Mouse (Mus musculus) megakaryocyte progenitor cell, adult 5-6 weeks (primary cell): ENCODE results near the gene Olfr11. TPM values are rescaled to one million over a fixed set of nuclear protein-coding genes. Genes with fewer than 3 reads are reported as not detected.

Experiments
- ATAC-seq: replicated peaks from 2 replicates; pipeline ENCODE4 v1.8.0; 2016; ENCODE audit warnings: mild to moderate bottlenecking, moderate TSS enrichment, inconsistent platforms; ENCODE audit not compliant: poor library complexity
- total RNA-seq, 2 experiments: library from RNA; stranded (forward) in 1 of 2; stranded (reverse) in 1 of 2; fragments of 157-497, 149-512 nt in 1 of 2; fragments of 200-1000 nt in 1 of 2; gene quantifications; 2 replicates each; pipeline versions ENCODE4 v1.2.3 to v1.2.4; 2015 to 2017

Gene Olfr11
- not detected in 2 replicates for total RNA-seq (2015)
- total RNA-seq (2017) = not detected in 2 replicates

DNA sequence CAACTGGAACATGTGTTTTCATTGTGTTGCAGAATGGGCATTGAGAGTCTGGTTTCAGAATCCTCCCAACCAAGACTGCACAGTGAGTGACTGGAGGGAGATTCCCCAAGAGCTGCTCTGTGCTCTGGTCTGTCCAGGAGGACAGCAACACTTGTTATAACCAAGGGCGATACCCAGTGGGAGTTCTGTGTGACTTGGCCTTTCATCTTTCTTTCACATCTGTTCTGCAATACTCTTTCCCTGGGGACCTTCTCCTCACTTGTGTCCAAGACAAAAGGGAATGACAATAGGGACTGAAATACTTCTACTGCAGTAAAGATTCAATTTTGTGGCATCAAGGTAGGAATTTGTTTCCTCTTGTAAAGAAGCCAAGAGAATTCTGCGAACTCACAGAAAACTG lies at the start of gene Olfr11:
TSS of gene Olfr11 (minus strand) at position 101 of the 400 bp plus-strand sequence.
- ATAC-seq = no peak

DNA sequence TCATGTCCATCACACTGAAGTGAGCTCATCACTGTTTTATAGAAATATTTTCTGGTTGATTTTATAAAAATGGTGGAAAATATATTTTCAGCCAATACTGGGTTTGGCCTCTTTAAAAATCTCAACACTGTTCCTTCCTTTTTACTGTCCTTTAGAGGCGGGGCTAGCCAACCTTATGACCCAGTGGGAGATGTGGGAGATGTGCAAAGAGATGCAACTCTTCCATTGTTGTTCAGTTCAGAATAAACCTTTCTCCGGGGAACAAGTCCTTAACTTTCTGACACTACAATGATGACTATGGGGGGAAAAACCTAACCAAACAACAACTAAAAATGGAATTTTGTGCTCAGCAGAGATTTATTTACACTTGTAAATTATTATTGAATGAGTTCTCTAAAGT lies 35.0 kb upstream of the Olfr11 start, which contains the start of gene Olfr1360:
TSS of gene Olfr1360 (minus strand) at position 101 of the 400 bp plus-strand sequence.
- ATAC-seq = no peak

DNA sequence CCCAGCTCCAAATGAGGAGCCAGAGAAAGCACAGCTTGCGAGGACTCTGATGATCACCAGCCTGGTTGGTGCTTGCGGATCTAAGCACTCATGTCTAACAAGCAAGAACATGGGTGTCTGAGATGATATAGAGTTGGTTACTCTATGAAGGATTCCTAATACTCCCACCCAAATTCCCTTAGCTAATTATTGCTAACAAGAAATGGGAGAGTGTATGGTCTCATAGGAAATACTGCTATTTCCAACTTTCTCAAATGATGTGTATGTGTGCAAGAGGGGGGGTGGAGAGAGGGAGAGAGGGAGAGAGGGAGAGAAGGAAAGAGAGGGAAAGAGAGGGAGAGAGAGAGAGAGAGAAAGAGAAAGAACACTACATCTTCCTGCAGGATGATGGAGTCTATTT lies 21.0 kb upstream of the Olfr11 start, which contains the start of gene Olfr1361:
TSS of gene Olfr1361 (minus strand) at position 101 of the 400 bp plus-strand sequence.
- ATAC-seq = no peak

DNA sequence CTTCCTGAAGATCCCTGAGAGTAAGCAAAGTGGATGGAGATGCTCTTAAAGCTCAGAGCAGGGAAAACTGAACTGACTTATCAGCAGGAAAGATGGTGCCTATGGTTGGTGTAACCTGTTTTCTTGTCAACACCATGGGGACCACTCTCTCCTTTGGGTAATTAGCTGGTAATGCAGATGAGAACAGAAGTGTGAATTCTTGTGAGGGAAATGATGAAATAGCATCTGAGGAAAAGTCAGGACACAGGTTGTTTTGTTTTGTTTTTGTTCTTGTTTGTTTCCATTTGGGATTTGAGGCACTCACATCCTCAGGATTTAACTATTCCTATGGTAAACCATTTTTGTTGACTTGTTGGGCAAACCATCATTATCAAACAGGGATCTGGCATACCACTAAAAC lies 28.4 kb downstream of the Olfr11 start, which contains the start of gene Olfr1362:
TSS of gene Olfr1362 (minus strand) at position 101 of the 400 bp plus-strand sequence.
- no peak for ATAC-seq

DNA sequence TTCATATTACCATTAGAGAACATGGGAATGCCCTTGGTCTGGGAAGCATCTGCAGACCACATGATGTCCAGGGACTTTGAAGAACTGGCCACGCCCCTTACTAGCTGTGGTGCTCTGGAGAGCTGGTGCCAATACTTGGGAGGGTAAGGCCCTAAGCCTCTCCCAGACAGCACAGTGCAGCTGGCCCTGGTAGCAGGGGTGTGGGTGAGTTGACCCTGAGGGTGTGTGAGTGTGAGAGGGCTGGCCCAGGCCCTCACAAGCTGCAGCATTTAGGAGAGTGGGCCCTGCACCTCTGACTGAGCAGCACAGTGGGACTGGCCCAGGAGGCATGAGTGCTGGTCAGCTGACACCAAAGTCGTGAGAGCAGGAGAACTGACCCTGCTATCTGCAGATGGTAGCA lies 50.7 kb downstream of the Olfr11 start:
- no peak for ATAC-seq

Other genes with a start within 250 kb of the Olfr11 start
Only the 30 nearest of the 34 such genes appear.
- gene Zscan26, start 188.8 kb downstream of the Olfr11 start, total RNA-seq (2015) = 18.5 and 18.7 TPM in 2 replicates
- gene Zscan26, start 188.8 kb downstream of the Olfr11 start, total RNA-seq (2017) = 17.1 and 20.6 TPM in 2 replicates
- gene Nkapl, start 174.0 kb downstream of the Olfr11 start, total RNA-seq (2015) = 0.10 and 0.12 TPM in 2 replicates
- 0.33 TPM in 1 of 2 replicates, not detected in the other for gene Nkapl, start 174.0 kb downstream of the Olfr11 start, total RNA-seq (2017)
- 0.49 and 0.79 TPM in 2 replicates for gene Zkscan4, start 163.6 kb downstream of the Olfr11 start, total RNA-seq (2015)
- 0.14 and 0.71 TPM in 2 replicates for gene Zkscan4, start 163.6 kb downstream of the Olfr11 start, total RNA-seq (2017)
- gene Gm10065, start 163.1 kb downstream of the Olfr11 start, total RNA-seq (2015) = not detected in 2 replicates
- not detected in 2 replicates for gene Gm10065, start 163.1 kb downstream of the Olfr11 start, total RNA-seq (2017)
- gene AK157302, start 147.3 kb downstream of the Olfr11 start, total RNA-seq (2015) = 0.20 and 0.27 TPM in 2 replicates
- gene AK157302, start 147.3 kb downstream of the Olfr11 start, total RNA-seq (2017) = 0.12 and 0.14 TPM in 2 replicates
- 7.1 and 8.8 TPM in 2 replicates for gene Gm11273, start 141.1 kb downstream of the Olfr11 start, total RNA-seq (2015)
- 2.2 and 7.0 TPM in 2 replicates for gene Gm11273, start 141.1 kb downstream of the Olfr11 start, total RNA-seq (2017)
- 8.4 and 13.7 TPM in 2 replicates for gene Zkscan8, start 111.4 kb downstream of the Olfr11 start, total RNA-seq (2015)
- 7.7 and 9.8 TPM in 2 replicates for gene Zkscan8, start 111.4 kb downstream of the Olfr11 start, total RNA-seq (2017)
- not detected in 2 replicates for gene Olfr1366, start 99.7 kb downstream of the Olfr11 start, total RNA-seq (2015)
- not detected in 2 replicates for gene Olfr1366, start 99.7 kb downstream of the Olfr11 start, total RNA-seq (2017)
- gene Olfr1535, start 82.6 kb downstream of the Olfr11 start, total RNA-seq (2015) = not detected in 2 replicates
- gene Olfr1535, start 82.6 kb downstream of the Olfr11 start, total RNA-seq (2017) = not detected in 2 replicates
- gene Olfr1364, start 60.8 kb downstream of the Olfr11 start, total RNA-seq (2015) = not detected in 2 replicates
- not detected in 2 replicates for gene Olfr1364, start 60.8 kb downstream of the Olfr11 start, total RNA-seq (2017)
- not detected in 2 replicates for gene Olfr1362, start 28.5 kb downstream of the Olfr11 start, total RNA-seq (2015)
- gene Olfr1362, start 28.5 kb downstream of the Olfr11 start, total RNA-seq (2017) = not detected in 2 replicates
- not detected in 2 replicates for gene Olfr1361, start 20.9 kb upstream of the Olfr11 start, total RNA-seq (2015)
- not detected in 2 replicates for gene Olfr1361, start 20.9 kb upstream of the Olfr11 start, total RNA-seq (2017)
- not detected in 2 replicates for gene Olfr1360, start 34.9 kb upstream of the Olfr11 start, total RNA-seq (2015)
- gene Olfr1360, start 34.9 kb upstream of the Olfr11 start, total RNA-seq (2017) = not detected in 2 replicates
- not detected in 2 replicates for gene Olfr1359, start 55.6 kb upstream of the Olfr11 start, total RNA-seq (2015)
- gene Olfr1359, start 55.6 kb upstream of the Olfr11 start, total RNA-seq (2017) = not detected in 2 replicates
- 264 and 265 TPM in 2 replicates for gene Hist1h2bl, start 73.6 kb upstream of the Olfr11 start, total RNA-seq (2015)
- gene Hist1h2bl, start 73.6 kb upstream of the Olfr11 start, total RNA-seq (2017) = 396 and 423 TPM in 2 replicates
- 2.0 and 5.0 TPM in 2 replicates for gene Hist1h2ai, start 73.9 kb upstream of the Olfr11 start, total RNA-seq (2015)
- 2,894 and 3,659 TPM in 2 replicates for gene Hist1h2ai, start 73.9 kb upstream of the Olfr11 start, total RNA-seq (2017)
- 35.1 and 67.8 TPM in 2 replicates for gene Hist1h3h, start 75.1 kb upstream of the Olfr11 start, total RNA-seq (2015)
- gene Hist1h3h, start 75.1 kb upstream of the Olfr11 start, total RNA-seq (2017) = 208 and 295 TPM in 2 replicates
- 116 and 137 TPM in 2 replicates for gene Hist1h2bm, start 79.5 kb upstream of the Olfr11 start, total RNA-seq (2015)
- 542 and 561 TPM in 2 replicates for gene Hist1h2bm, start 79.5 kb upstream of the Olfr11 start, total RNA-seq (2017)
- 3.0 and 6.7 TPM in 2 replicates for gene Hist1h4j, start 92.5 kb upstream of the Olfr11 start, total RNA-seq (2015)
- 303 and 332 TPM in 2 replicates for gene Hist1h4j, start 92.5 kb upstream of the Olfr11 start, total RNA-seq (2017)
- 58.4 and 76.4 TPM in 2 replicates for gene Hist1h4k, start 108.0 kb upstream of the Olfr11 start, total RNA-seq (2015)
- 2,633 and 2,646 TPM in 2 replicates for gene Hist1h4k, start 108.0 kb upstream of the Olfr11 start, total RNA-seq (2017)
- 79.0 and 135 TPM in 2 replicates for gene Hist1h2ak, start 111.3 kb upstream of the Olfr11 start, total RNA-seq (2015)
- gene Hist1h2ak, start 111.3 kb upstream of the Olfr11 start, total RNA-seq (2017) = 1,123 and 1,182 TPM in 2 replicates
- 350 and 353 TPM in 2 replicates for gene Hist1h2bn, start 111.6 kb upstream of the Olfr11 start, total RNA-seq (2015)
- gene Hist1h2bn, start 111.6 kb upstream of the Olfr11 start, total RNA-seq (2017) = 1,312 and 1,339 TPM in 2 replicates
- gene Hist1h1b, start 138.1 kb upstream of the Olfr11 start, total RNA-seq (2015) = 614 and 670 TPM in 2 replicates
- 1,549 and 1,625 TPM in 2 replicates for gene Hist1h1b, start 138.1 kb upstream of the Olfr11 start, total RNA-seq (2017)
- 244 and 246 TPM in 2 replicates for gene Hist1h3i, start 140.9 kb upstream of the Olfr11 start, total RNA-seq (2015)
- gene Hist1h3i, start 140.9 kb upstream of the Olfr11 start, total RNA-seq (2017) = 294 and 383 TPM in 2 replicates
- gene Hist1h2an, start 144.7 kb upstream of the Olfr11 start, total RNA-seq (2015) = 1.2 and 2.1 TPM in 2 replicates
- 859 and 860 TPM in 2 replicates for gene Hist1h2an, start 144.7 kb upstream of the Olfr11 start, total RNA-seq (2017)
- 10.4 and 19.9 TPM in 2 replicates for gene Hist1h2bp, start 144.9 kb upstream of the Olfr11 start, total RNA-seq (2015)
- gene Hist1h2bp, start 144.9 kb upstream of the Olfr11 start, total RNA-seq (2017) = 37.0 and 43.7 TPM in 2 replicates
- 394 and 411 TPM in 2 replicates for gene Hist1h2bq, start 167.7 kb upstream of the Olfr11 start, total RNA-seq (2015)
- gene Hist1h2bq, start 167.7 kb upstream of the Olfr11 start, total RNA-seq (2017) = 220 and 363 TPM in 2 replicates
- gene Hist1h2ao, start 167.9 kb upstream of the Olfr11 start, total RNA-seq (2015) = 115 and 180 TPM in 2 replicates
- gene Hist1h2ao, start 167.9 kb upstream of the Olfr11 start, total RNA-seq (2017) = 633 TPM in 1 of 2 replicates, not detected in the other
- 53.3 and 56.3 TPM in 2 replicates for gene Hist1h4m, start 169.2 kb upstream of the Olfr11 start, total RNA-seq (2015)
- gene Hist1h4m, start 169.2 kb upstream of the Olfr11 start, total RNA-seq (2017) = 2,437 and 3,070 TPM in 2 replicates
- gene Hist1h4n, start 189.7 kb upstream of the Olfr11 start, total RNA-seq (2015) = 48.7 and 53.0 TPM in 2 replicates
- 1,698 and 2,087 TPM in 2 replicates for gene Hist1h4n, start 189.7 kb upstream of the Olfr11 start, total RNA-seq (2017)